Mouse (Mus musculus): ENCODE measurements around the gene Cd4.
A peak's percentile ranks its signal among the peaks of the same experiment; 100 is the strongest.

Cd4 gene

DNA sequence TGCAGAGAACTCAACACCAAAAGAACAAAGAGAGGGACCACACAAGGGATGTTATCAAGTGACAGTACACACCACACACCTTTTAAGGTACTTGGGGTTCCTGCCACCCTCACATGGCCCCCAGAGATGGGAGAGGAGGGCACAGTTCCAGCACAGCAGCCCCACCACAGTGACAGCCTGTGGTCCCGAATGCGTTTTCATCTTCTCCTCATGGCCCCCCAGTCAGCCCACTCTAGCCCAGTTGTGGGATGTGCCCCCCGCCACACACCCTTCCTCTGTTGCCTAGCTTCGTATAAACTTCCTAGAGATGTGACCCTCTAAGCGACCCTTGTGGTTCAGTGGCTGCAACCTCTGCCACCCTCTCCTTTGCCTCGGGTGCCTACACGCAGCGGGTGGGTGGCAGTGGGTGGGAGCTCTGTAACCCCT, 2.1 kb downstream of the Cd4 start:
- no peak for DNase-seq (ENCODE audit: low read depth, low spot score)

DNA sequence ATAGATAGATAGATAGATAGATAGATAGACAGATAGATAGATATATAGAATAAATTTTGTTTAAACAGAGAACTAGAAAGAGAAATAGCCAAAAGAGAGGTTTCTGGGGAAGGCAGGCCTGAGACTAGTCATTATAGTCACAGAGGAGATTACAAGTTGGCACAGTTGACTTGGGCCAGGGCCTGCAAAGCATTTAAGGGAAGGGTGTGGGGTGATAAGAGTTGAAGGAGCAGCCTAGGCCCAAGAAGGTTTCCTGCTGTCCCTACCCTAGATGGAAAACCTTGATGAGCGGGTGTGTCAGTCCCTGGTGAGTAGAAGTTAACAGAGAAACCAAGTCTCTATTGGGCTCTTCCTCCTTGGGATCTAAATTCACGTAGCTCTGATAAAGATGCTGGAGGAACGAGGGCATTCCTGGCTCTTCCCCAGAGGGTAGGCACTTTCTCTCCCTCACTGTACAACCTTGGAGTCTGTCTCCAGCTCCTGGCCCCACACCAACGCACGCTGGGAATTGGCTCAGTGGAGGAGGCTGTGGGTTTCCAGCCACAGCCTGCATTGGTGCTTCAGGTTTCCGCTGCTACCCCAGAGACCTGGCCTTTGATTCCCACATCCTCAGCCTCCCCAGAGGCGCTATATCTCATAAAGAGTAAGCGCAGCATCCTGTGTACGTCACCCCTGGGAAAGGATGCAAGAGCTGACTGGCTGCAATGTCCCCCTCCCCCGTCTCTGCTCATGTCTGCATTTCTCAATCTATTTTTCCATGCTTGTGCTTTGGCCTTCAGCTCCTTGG, 3.1 kb downstream of the Cd4 start:
- no peak for DNase-seq (ENCODE audit: low read depth, low spot score)

DNA sequence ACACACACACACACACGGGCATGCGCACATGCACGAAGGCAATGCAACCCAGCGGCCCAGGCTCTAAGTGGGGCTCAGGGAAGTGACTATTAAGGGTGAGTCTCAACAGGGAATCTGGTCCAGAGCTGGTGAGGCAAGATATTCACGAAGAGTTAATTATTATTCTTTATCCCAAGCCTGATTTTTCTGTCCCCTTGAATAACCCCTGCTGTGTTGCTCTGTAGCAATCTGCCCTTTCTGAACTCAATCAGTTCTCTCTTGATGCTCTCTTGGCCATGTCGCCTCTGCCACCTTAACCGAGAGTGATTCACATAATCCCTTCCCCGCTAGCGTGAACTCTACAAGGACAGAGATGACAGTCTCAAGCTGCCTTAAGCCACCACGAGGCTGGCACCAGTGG, 4.7 kb downstream of the Cd4 start:
- DNase-seq (ENCODE audit: low read depth, low spot score), result no peak

DNA sequence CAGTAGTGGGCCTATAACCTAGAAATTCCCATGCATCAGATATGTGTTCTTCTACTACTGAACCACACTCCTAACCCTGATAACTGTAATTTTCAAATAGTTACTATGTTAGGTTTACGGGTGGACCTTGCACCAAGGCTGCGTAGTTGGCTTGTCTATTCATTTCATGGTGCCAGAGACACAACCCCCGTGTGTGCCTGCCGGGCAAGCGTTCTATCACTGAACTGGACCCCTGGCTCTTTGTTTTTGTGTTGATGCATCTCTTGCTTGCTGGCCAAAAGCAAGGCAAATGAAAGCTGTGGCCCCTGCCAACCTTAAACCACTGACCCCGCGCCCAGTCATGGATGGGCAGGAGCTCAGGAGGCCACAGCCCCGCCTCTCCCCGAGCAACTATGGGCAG, 6.2 kb downstream of the Cd4 start:
- DNase-seq (ENCODE audit: low read depth, low spot score), result no peak

DNA sequence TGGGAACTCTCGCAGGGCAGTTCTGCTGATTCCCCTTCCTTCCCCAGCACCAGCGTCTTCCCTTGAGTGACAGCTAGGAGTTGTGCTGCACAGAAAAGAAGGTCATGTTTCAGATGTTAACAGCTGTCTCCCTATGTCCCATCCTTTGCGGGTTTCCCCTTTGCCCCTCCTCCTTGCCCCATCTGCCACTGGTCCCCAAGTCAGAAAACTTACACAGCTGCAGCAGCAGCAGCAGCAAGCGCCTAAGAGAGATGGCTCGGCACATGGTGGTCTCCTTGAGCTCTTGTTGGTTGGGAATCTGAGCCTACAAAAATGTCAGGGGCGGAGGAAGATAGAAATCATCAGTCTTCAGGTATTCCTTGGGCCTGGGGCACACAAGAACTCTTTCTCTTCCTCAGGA, 8.6 kb downstream of the Cd4 start:
- no peak for DNase-seq (ENCODE audit: low read depth, low spot score)

DNA sequence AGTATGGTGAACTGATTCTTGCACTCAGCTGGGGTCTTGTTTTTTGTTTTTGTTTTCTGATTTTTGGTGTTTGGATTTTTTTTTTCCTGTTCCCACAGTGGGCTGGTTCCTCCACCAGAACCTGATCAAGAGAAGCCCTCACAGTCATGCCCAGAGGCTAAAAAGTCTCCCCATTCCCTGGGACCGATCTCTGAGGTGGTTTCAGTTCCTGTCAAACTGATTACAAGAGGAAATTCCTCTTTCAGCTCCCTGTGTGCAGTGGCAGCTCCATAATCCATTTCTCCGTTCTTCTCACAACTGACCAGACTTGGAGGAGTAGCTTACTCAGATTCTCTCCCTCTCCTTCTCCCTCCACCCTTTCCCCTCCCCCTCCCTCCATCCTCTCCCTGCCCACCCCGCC, 13.7 kb downstream of the Cd4 start:
- no peak for DNase-seq (ENCODE audit: low read depth, low spot score)

DNA sequence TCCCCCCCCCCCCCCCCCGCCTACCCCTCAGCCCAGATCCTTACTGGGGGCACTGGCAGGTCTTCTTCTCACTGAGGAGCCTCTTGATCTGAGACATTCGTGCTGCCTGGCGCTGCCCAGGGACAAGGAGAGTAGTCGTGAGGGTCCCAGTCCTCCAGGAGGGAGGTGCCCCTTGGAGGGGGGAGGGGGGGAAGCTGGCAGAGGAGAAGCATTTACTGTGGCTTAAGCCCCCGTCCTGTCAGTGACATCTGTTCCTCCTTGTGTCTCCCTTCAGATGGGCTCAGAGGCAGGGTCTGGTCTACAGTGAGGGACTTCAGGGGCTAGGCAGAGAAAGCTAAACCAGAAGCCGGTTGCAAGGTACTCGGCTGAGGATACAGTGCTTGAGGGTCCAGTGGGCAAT, 21.5 kb downstream of the Cd4 start:
- DNase-seq (ENCODE audit: low read depth, low spot score), result no peak

DNA sequence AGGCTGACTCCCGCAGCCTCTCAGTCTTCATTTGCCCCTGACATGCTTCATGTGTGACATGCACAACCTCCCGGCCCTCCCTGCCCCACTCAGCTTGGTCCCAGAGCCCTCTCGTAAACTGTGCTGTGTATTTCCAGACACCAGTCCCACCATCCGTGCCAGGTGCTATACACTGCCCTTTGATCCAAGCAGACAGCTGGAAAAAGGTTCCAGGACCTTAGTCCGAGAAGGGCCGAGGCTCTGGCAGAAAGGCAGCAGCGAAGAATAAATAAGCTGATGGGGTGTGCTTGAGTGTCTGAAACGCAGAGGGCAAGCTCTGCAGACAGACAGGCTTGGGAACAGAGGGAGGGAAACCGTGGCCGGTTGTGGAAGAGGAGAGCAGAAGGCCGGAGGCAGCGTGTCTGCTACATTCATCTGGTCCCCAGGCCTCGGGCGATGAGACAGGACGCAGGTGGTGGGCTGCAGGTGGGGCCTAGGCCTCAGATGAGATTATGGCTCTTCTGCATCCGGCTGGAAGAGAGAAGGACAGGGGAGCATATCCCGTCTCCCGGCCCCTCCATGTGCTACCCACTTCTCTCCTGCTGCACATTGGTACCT, 22.2 kb downstream of the Cd4 start:
- no peak for DNase-seq (ENCODE audit: low read depth, low spot score)

DNA sequence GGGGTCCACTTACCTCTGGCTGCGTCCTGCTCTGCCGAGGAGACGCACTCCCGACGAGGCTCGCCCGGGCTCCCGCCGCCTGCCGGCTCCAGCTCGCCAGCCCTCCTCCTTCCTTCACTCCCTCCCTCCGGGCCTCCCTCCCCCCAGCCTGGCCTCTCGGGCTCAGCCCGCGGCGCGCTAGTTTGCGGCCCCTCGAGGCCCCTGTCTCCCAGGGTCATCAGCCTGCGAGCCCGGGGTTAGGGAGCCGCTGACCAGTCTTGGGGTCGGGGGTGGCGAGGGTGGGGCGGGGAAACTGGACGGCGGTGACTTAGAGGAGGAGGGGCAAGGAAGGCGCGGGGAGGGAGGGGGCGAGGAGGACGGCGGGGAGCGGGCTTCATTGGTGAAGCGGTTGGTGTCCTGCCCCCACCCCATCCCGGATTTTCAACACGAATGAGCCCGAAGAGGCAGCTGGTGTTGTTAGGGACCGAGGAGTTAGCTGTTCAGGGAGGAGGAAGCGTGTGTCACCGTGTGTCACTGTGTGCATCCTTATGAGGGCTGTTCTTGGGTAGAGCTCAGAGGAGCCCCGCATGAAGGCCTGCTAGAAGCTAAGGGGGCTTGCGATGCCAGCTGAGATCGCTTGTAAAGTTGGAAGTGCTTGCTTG, 24.2 kb downstream of the Cd4 start, which contains the start of gene Gpr162:
Gene Gpr162 (minus strand): TSS at position 326 of the 641 bp plus-strand sequence.
- no peak for DNase-seq (ENCODE audit: low read depth, low spot score)

DNA sequence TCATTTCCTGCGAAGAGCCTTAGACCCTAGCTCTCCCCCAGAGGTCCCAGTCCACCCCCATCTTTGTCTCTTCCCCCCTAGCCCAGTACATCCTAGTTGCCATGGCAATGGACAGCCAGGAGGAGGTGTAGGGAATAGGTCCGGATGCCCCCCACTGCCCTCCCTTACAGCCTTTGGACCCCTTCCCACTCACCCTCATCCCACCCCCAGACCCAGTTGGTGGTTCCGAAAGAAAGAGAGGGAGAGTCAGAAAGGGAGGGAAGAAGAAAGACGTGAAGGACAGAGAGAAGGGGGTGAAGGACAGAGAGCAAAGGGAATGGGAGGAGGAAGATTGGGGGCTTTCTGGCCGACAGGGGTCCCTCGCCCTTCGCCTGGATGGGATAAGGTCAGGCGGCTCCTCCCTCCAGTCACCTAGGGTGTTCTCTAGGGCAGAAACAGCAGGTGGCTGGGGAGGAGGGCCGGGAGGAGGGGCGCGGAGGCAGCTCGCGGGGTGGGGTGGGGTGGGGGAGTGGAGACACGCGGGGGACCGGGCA, 24.8 kb downstream of the Cd4 start:
- DNase-seq (ENCODE audit: low read depth, low spot score), result no peak

DNA sequence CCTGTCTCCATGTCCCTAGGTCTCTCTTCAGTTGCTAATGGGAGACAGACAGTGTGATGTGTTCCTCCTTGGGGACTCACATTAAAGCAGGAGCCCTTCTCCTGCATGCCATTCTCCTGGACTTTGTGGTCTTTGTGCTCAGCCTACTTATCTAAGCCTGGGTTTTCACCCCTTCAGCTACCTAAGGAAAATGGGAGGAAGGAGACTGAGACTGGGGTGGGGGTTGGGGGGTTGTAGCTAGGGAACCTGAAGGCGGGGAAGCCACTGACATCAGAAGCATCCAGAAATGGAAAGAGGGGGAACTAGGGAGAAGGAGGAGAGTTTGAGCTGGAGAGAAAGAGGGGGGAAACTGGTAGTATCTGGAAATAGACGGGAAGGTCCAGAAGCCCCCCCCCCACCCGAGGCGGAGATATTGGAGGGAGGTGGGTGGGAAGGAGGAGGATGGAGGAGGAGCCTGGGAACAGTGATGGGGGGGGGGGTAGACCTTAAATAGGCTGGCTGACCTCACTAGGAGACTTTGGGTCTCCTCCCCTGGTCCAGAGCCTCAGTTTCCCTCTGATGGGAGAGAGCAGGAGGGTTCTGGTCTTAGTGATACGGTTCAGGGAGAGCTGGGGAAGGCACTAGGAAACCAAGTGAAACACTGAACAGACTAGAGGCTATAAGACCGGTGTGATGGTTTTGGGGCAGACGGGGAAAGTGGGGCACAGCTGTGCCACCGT, 25.5 kb downstream of the Cd4 start:
- no peak for DNase-seq (ENCODE audit: low read depth, low spot score)

DNA sequence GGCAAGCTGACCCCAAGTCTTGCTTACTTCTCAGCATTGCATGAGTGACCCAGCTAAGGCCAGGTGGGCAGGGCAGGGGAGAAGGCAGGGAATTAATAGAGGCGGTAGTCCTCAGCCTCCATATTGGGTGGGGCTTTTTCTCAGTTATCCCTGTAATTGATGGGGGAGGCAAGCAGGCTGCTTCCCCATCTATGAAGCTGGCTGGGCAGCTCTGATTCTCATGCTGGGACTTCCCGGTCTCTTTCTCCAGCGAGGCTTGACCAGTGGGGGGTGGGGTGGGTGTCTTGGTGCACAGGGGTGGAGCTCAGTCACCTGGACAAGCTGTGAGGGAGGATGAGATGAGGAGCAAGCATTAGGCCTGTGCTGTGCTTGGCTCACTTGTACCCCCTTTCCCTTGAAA, 26.2 kb downstream of the Cd4 start:
- no peak for DNase-seq (ENCODE audit: low read depth, low spot score)

DNA sequence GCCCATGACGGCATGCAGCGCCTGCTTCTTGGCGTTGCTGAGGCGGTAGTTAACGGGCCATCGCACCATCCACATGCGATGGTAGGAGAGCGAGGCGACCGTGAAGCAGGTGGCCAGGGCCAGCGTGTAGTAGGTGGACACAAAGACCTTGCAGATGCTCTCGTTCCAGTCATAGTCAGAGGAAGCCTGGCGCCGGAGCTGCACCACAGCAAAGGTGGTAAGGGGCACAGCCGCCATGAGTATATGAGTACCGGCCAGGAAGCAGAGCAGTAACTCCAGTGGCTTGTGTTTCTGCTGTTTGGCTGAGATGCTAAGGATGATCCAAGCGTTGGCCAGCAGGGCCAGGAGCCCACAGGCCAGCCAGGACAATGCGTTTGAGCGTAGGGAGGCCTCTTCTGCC, 26.8 kb downstream of the Cd4 start:
- DNase-seq (ENCODE audit: low read depth, low spot score), result no peak

DNA sequence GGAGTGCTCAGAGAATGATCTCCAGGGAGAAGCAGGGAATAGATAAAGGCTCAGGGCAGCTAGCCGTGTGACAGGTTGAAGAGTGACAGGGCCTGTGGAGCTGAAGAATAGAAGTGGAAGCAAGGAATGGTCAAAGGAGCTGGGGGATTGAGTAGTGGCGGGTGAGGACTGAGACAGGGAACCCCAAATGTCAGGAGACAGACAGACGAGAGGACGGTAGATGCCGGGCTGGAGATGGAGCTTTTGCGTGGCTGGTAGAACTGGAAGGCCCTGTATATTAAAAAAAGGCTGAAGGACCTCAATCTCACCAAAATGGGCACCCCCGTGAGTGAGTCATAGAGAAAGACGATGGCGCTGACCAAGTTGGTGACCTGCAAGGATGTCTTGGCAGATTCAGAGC, 27.5 kb downstream of the Cd4 start:
- no peak for DNase-seq (ENCODE audit: low read depth, low spot score)

DNA sequence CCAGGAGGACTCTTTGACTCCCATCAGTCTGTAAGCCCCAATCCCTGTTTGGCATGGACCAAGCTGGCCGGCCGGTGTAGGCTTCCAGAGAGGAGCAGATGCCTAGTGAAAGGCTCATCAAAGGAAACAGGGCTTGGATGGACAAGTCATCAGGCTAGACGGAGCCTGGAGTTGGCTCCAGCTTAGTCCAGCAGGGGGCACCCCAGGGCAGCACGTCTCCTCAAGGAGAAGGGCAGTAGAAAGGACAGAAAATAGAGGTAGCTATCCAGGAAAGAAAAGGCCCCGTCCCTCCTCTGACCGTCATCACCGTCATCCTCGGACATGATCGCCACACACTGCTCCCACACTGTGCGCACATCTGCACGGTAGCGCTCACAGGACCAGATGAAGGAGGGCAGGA, 28.3 kb downstream of the Cd4 start:
- DNase-seq (ENCODE audit: low read depth, low spot score), result peak; percentile 67

DNA sequence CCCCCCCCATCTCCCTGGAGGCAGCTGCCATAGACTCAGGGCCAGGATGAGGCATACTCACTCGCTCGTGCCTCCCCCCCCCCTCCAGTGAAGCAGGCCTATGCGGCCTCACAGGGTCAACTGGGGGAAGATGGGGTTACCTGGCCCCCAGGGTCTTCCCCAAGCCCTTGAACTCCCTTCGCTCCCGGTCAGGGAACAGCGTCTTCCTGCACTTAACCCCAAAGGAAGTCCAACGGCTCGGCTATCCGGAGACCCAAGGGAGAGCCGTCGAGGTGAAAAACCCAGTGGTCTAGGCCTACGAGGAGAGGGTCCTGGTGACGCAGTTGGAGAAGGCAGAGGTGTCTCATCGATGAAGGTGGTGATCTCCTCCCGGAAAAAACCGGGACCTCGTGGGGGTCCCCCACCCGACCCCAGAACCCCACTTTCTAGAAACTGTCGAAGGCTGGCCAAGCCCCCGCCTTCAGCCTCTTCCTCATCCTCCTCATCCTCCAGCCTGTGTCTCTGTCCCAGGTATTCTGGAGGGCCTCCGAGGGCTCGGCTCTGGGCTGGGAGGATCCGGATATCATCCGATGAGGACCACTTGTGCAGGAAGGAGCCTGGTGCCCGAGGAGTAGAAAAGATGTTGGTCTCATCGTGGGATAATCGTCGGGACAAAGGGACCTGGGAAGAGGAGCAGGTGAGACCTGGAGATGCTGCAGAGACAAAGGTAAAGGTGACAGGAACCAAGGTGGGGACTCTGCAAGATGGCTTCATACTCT, 29.3 kb downstream of the Cd4 start:
- no peak for DNase-seq (ENCODE audit: low read depth, low spot score)

DNA sequence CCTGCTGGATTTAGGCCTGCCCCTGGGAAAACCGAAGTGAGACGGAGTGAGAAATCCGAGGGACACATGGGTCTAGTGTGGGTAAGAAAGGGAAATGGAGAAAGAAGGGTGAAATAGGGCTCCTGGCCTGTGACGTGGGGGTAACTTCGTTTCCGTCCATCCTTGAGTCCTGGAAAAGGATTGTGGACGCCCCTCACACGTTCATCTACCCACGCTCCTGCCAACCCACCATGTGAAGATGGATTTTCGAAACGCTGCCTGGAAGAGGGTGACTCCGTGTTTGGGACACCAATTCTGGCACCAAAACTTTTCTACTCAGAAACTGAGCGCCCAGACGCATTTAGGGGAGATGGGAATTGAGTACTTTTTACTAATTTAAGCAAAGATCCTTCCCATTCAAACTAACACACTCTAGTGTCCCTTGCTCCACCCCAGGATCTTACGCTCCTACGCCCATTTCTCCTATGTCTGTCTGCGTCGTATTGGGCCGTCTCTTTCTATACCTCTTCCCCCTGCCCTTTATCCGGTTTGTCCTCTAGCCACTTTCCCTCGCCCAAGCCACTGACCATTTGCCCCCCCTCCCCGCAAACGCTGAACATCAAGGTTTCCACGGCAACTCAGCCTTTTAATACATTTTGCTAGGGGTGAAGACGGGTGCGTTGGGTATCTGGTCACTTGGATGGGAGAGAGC, 30.0 kb downstream of the Cd4 start:
- no peak for DNase-seq (ENCODE audit: low read depth, low spot score)

DNA sequence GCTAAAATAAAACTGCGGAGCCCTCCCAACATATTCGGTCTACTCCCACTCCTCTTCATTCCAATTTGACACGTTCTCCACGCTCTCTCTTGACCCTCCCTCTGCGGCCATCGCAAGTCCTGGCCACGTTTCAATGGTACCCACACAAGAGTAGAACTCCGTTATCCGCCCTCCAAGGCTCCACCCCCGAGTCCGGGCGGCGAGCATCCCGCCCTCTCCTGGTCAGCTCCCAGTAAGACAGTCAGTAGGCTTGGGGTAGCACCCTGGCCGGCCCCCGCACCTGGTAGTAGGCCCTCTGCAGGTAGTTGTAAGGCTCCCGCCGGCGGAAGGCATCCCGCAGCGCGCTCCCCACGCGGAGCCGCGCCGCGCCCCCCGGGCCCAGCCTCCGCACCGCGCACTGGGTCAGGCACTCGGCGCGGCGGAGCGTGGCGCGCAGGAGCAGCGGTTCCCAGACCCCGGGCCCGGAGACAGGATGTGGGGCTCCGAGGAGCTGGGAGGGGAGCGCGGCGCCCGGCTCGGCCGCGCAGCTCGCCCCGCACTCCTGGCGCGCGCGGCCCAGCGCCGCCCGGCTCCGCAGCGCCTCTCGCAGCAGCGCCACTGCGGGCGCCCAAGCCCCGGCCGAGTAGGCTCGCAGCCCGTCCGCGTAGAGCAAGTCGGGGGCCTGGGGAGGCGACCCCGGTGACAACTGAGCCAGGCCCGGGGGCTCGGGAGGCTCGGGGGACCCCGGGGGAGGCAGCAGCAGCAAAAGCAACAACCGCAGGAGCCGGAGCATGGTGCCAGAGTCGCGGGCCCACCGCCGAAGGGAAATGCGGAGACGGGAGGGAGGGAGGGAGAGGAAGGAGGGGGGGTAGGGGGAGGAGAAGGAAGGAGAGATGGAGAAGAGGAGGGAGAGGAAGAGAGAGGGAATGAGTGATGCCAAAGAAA, 30.8 kb downstream of the Cd4 start, which contains the start of gene P3h3:
Gene P3h3 (minus strand): TSS at position 837 of the 924 bp plus-strand sequence.
- peak; percentile 89 for DNase-seq (ENCODE audit: low read depth, low spot score)

DNA sequence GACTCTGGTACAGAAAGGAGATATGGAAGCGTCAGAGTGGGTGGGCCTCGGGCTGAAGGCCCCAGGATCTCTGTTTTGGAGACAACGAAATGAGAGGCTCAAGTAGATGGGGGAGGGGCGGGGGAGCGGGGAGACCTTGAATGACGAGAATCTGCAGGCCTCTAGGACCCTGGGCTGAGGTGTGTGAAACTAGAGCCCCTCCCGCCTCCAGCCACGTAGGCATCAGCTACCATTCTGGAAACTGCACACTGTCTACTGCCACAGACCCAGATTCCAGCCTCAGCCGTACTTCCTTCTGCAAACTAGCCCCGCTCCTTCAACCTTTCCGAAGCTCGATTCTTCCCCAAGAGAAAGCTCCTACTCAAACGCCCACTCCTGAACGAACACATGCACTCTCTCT, 31.7 kb downstream of the Cd4 start:
- no peak for DNase-seq (ENCODE audit: low read depth, low spot score)

DNA sequence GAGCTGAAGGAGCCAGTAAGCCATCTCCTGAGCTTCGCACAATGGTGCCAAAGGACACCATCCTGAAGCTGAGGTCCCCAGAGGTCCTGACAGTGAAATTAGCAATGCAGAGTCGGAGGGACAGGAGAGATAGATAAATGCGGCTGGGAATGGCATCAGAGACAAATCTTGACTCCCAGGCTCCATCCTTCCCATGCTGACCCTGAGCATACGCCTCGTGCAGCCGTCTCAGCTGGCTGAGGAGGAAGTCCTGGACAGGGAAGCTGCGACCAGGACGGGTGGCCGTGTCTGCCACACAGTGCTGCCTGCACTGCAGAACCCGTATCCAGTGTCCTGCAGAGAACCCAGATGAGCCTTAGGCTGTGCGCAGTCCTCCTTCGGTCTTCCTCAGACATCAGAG, 33.4 kb downstream of the Cd4 start:
- DNase-seq (ENCODE audit: low read depth, low spot score), result no peak
